Mouse (Mus musculus) c-Kit-positive CD71-positive TER-119-positive erythroid progenitor cells, embryonic 14.5 days (primary cell): Measurements from ENCODE around the gene Sprtn.

Experiments used
- DNase-seq: peaks from one replicate; pipeline ENCODE4 v3.0.0-alpha.2; 2013; ENCODE audit warnings: low spot score

Gene Sprtn

GRCm38 (mm10) chr8:124897386-124898250 lies at the start of gene Sprtn, which contains the start of gene Exoc8:
Gene Sprtn, plus strand, starts transcription at chr8:124897886.
Gene Exoc8, minus strand, starts transcription at chr8:124897705.
- DNase-seq: peak; percentile 94

- no peak for DNase-seq
Measured at GRCm38 (mm10) chr8:124853511-124853910, 44.2 kb upstream of the Sprtn start.

- DNase-seq: peak; percentile 43
Measured at GRCm38 (mm10) chr8:124859466-124859865, 38.2 kb upstream of the Sprtn start.

GRCm38 (mm10) chr8:124860188-124860587 lies 37.5 kb upstream of the Sprtn start:
- no peak for DNase-seq

- peak; percentile 78 for DNase-seq
Measured at GRCm38 (mm10) chr8:124862321-124863162, 35.1 kb upstream of the Sprtn start, which contains the start of the genes Gnpat and 2810004N23Rik. Gene Gnpat, plus strand, starts transcription at chr8:124863033. Gene 2810004N23Rik, minus strand, starts transcription at chr8:124863120.

- peak; percentile 53 for DNase-seq
Measured at GRCm38 (mm10) chr8:124863163-124863677, 34.5 kb upstream of the Sprtn start.

- peak; percentile 37 for DNase-seq
Measured at GRCm38 (mm10) chr8:124863729-124864128, 34.0 kb upstream of the Sprtn start.

GRCm38 (mm10) chr8:124866669-124867068 lies 31.0 kb upstream of the Sprtn start:
- no peak for DNase-seq

- DNase-seq: no peak
Measured at GRCm38 (mm10) chr8:124867126-124867525, 30.6 kb upstream of the Sprtn start.

GRCm38 (mm10) chr8:124869708-124870107 lies 28.0 kb upstream of the Sprtn start:
- DNase-seq: no peak

- no peak for DNase-seq
Measured at GRCm38 (mm10) chr8:124871474-124871873, 26.2 kb upstream of the Sprtn start.

GRCm38 (mm10) chr8:124872081-124872480 lies 25.6 kb upstream of the Sprtn start:
- no peak for DNase-seq

GRCm38 (mm10) chr8:124872690-124873089 lies 25.0 kb upstream of the Sprtn start:
- DNase-seq: no peak

GRCm38 (mm10) chr8:124878141-124878540 lies 19.5 kb upstream of the Sprtn start:
- DNase-seq: no peak

- no peak for DNase-seq
Measured at GRCm38 (mm10) chr8:124878946-124879526, 18.6 kb upstream of the Sprtn start.

GRCm38 (mm10) chr8:124888385-124888784 lies 9.3 kb upstream of the Sprtn start:
- DNase-seq: no peak

GRCm38 (mm10) chr8:124892596-124892995 lies 5.1 kb upstream of the Sprtn start:
- DNase-seq: no peak

GRCm38 (mm10) chr8:124896010-124896631 lies 1.6 kb upstream of the Sprtn start:
- no peak for DNase-seq

GRCm38 (mm10) chr8:124896632-124897385 lies 877 bp upstream of the Sprtn start:
- DNase-seq: peak; percentile 62

- DNase-seq: peak; percentile 23
Measured at GRCm38 (mm10) chr8:124898251-124898905, 692 bp downstream of the Sprtn start.
